Mouse (Mus musculus) thymus, adult 2 months (tissue): ENCODE measurements around the gene Ch25h.

Experiments
- CTCF ChIP-seq: fragments of 200-500 bp; IDR thresholded peaks from 2 replicates; pipeline ENCODE4 v1.5.1; 2012; ENCODE audit warnings: mild to moderate bottlenecking, control low read depth, low read length, moderate library complexity, borderline replicate concordance; ENCODE audit not compliant: control insufficient read depth, poor library complexity, insufficient read depth; ENCODE audit errors: extremely low read depth
- POLR2A ChIP-seq: fragments of 200-500 bp; IDR thresholded peaks from 2 replicates; pipeline ENCODE4 v1.6.1; 2012; ENCODE audit warnings: mild to moderate bottlenecking, low read length, control low read depth, moderate library complexity; ENCODE audit not compliant: control insufficient read depth, poor library complexity, insufficient read depth; ENCODE audit errors: extremely low read depth

GRCm38 (mm10) chr19:34431314-34431713 lies 43.6 kb downstream of the Ch25h start:
- TF ChIP-seq POLR2A (no peak), CTCF (no peak)
